Mouse (Mus musculus) liver, postnatal 0 days (tissue): ENCODE measurements around the gene Efna5. TPM values are rescaled to one million over a fixed set of nuclear protein-coding genes. Genes with fewer than 3 reads are reported as not detected.

Experiments used
- ATAC-seq: fragments of 200-750 bp; cut with Nextera tagmentation; 2 replicates; pipeline ENCODE4 v1.8.0; 2017; ENCODE audit warnings: mild to moderate bottlenecking, moderate library complexity
- DNase-seq: peaks from one replicate; pipeline ENCODE4 v3.0.0-alpha.2; 2016
- H3K27ac ChIP-seq: fragments of 300-500 bp; sonication (generic); 2 replicates; pipeline ENCODE4 v1.5.1; 2014; ENCODE audit warnings: antibody characterized with exemption, moderate library complexity, mild to moderate bottlenecking, low read depth
- H3K27me3 ChIP-seq: fragments of 300-500 bp; sonication (generic); 2 replicates; pipeline ENCODE4 v1.6.1; 2014; ENCODE audit warnings: low read length, control low read depth, mixed read lengths; ENCODE audit not compliant: insufficient read depth
- H3K36me3 ChIP-seq: fragments of 300-500 bp; sonication (generic); replicated peaks from 2 replicates; pipeline ENCODE4 v1.6.1; 2014; ENCODE audit warnings: mild to moderate bottlenecking, control low read depth, low read length, moderate library complexity, mixed read lengths; ENCODE audit not compliant: insufficient read depth
- H3K4me1 ChIP-seq: fragments of 300-500 bp; sonication (generic); 2 replicates; pipeline ENCODE4 v1.6.1; 2014; ENCODE audit warnings: antibody characterized with exemption, mild to moderate bottlenecking, control low read depth; ENCODE audit not compliant: insufficient read depth
- H3K4me2 ChIP-seq: fragments of 300-500 bp; sonication (generic); 2 replicates; pipeline ENCODE4 v1.6.1; 2014; ENCODE audit warnings: low read depth, mild to moderate bottlenecking, low read length, moderate library complexity, mixed read lengths
- H3K4me3 ChIP-seq: fragments of 300-500 bp; sonication (generic); 2 replicates; pipeline ENCODE4 v1.5.1; 2014; ENCODE audit warnings: low read depth, low read length
- H3K9ac ChIP-seq: fragments of 300-500 bp; sonication (generic); replicated peaks from 2 replicates; pipeline ENCODE4 v1.6.1; 2014; ENCODE audit warnings: mild to moderate bottlenecking, moderate library complexity
- H3K9me3 ChIP-seq: fragments of 300-500 bp; sonication (generic); 2 replicates; pipeline ENCODE4 v1.6.1; 2016; ENCODE audit warnings: mild to moderate bottlenecking, control low read depth, low read length, mixed read lengths
- CTCF ChIP-seq: sonication (generic); IDR thresholded peaks from 2 replicates; pipeline ENCODE4 v1.5.1; 2016; ENCODE audit warnings: antibody characterized with exemption, low read depth
- EP300 ChIP-seq: IDR thresholded peaks from 2 replicates; pipeline ENCODE4 v1.6.1; 2016; ENCODE audit warnings: antibody characterized with exemption, low read depth, mild to moderate bottlenecking
- WGBS: fragments of 180-500 bp; shearing (Covaris S2); extraction: QIAGEN DNeasy Blood & Tissue Kit; methylation state at CpG from one replicate; pipeline ENCODE4 v1.1.7; 2014; ENCODE audit not compliant: insufficient replicate concordance; 5-methylcytosine and 5-hydroxymethylcytosine counted together
- polyA plus RNA-seq: library from polyadenylated mRNA; unstranded; fragments of >200 nt; fragmentation: Nextera tagmentation; extraction: Ambion mirVana; gene quantifications from 2 replicates; pipeline ENCODE4 v1.2.1, GENCODE M21; 2015

Efna5 gene
- polyA plus RNA-seq, 1 experiment from 2014 or later = 3.0 TPM

DNA sequence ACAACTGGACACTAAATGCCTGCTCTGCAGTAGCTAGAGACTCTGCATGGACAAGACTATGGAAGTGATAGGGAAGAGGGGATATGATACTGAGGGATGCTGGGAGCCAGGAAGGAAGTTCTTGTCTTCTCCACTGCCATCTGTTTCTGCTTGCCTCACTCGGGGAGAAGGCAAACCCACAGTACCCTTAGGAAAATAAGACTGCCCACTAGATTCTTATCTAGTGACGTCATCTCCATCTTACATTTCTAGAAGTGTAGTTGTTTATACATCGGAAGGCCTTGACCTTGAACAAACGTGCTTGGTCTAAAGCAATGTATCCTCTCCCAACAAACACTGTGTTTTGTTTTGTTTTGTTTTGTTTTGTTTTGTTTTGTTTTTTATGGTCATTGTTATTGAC is 116.0 kb downstream of the Efna5 start:
- no peaks in the 10 kb centered on the region for H3K9me3 ChIP-seq
- H3K27ac ChIP-seq = no peak overlapping the region
- DNase-seq = no peak
- no peak for ATAC-seq
- H3K27me3 ChIP-seq = no peaks in the 10 kb centered on the region
- 53% methylated on average over 4 of the region's 4 CpGs for WGBS
- H3K4me3 ChIP-seq = no peak overlapping the region
- no peak for TF ChIP-seq EP300
- TF ChIP-seq CTCF = no peak
- H3K4me1 ChIP-seq = no peaks in the 10 kb centered on the region
- H3K4me2 ChIP-seq = no peak overlapping the region
- no peak overlapping the region for H3K9ac ChIP-seq
- H3K36me3 ChIP-seq = no peaks in the 10 kb centered on the region

DNA sequence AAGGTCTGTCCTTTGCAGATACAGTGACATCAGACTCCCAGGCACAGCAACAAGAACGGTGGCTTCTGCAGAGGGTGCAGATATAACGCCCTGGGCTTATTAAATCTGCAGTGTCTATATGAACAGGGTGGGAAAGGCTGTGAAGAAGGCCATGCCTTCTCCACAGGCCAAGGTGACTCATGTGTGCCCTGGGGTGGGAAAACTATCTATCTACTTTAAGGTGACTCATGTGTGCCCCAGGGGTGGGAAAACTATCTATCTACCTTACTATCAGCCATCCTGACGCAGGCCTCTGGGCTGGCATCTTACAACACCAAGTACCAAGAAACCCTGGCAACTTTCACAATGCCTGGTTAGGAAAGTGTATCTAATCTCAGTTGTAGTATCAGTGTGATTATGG is 124.2 kb downstream of the Efna5 start:
- WGBS = 67% methylated on average over 3 of the region's 3 CpGs
- no peak for TF ChIP-seq EP300
- TF ChIP-seq CTCF = no peak
- Histone ChIP-seq H3K27ac (no peak overlapping the region), H3K4me1 (0 out of 2 replicates have a peak, but pooled peaks cover 3% of the 10 kb centered on the region), H3K27me3 (no peaks in the 10 kb centered on the region), H3K4me2 (no peak overlapping the region), H3K9ac (no peak overlapping the region), H3K36me3 (no peaks in the 10 kb centered on the region), H3K9me3 (no peaks in the 10 kb centered on the region), H3K4me3 (no peak overlapping the region)
- ATAC-seq (no peak), DNase-seq (no peak)

DNA sequence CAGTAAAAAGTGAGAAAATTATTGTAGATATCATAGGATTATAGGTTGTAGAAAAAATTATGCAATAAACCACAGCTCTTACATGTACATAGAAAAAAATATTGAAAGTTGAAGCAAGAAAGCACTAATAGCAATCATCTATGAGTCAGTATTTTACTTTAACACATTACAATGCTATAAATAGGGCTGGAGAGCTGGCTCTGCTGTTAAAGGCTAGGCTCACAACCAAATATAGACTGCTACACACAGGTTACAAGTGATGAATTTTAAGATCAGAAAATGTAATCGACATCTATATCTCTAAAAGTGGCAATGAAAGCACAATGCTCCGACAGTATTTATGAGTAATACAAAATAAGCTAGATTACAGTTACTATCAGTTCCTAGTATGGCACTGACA is 125.5 kb downstream of the Efna5 start:
- no peak for ATAC-seq
- WGBS = 83% methylated on average over 2 of the region's 2 CpGs
- H3K4me2 ChIP-seq = no peak overlapping the region

DNA sequence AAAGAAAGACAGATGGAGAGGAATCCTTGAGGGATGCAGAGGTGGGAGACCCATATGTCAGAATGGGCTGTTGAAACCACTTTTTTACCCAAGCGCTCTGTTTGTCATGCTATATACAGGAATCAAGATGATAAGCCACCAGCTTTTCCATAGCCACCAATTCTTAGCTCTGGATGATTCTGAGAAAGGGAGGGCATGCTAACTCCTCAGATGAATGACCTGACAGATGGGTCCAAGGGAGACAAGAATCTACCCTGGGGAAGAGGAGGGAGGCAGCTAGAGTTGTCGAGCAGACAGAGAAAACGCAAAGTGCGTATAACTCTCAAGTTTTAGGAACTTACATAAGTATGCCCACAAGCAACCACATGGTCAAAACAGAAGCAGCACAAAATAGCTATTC is 126.5 kb downstream of the Efna5 start:
- H3K36me3 ChIP-seq = no peaks in the 10 kb centered on the region
- no peak overlapping the region for H3K4me2 ChIP-seq
- H3K27me3 ChIP-seq = no peaks in the 10 kb centered on the region
- H3K9me3 ChIP-seq = no peaks in the 10 kb centered on the region
- no peak for ATAC-seq
- no peak overlapping the region for H3K9ac ChIP-seq
- TF ChIP-seq EP300 (no peak), CTCF (no peak)
- no peak overlapping the region for H3K27ac ChIP-seq
- 63% methylated on average over 4 of the region's 4 CpGs for WGBS
- no peak overlapping the region for H3K4me3 ChIP-seq
- H3K4me1 ChIP-seq = peaks cover 10% of the 10 kb centered on the region; the same call in 1 of the 2 replicates
- no peak for DNase-seq

More for the DNA sequence above, 125.5 kb downstream of the Efna5 start:
- Histone ChIP-seq H3K36me3 (no peaks in the 10 kb centered on the region), H3K4me3 (no peak overlapping the region), H3K27me3 (no peaks in the 10 kb centered on the region), H3K9ac (no peak overlapping the region), H3K9me3 (no peaks in the 10 kb centered on the region), H3K4me1 (peaks cover 4% of the 10 kb centered on the region; the same call in 1 of the 2 replicates), H3K27ac (no peak overlapping the region)
- no peak for TF ChIP-seq EP300
- no peak for TF ChIP-seq CTCF
- no peak for DNase-seq

DNA sequence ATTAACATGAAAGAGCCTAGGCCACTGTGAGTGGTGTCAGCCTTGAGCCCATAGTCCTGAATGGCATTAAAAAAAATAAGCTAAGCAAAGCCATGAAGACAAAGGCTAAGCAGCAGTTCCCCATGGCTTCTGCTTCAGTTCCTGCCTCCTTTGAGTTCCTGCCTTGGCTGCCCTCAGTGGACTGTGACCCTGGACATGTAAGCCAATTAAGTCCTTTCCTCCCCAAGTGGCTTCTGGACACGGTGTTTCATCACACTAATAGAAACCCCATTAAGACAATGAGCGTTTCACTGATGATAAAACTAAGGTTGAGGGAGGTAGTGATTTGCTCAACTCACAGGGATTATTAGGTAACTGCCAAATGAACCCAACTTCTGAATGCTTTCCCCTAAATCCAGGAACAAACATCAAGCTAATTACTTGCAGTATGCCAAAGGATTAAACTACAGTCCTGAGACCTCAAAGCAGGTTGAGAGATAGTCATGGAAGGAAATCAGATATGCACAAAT is 128.7 kb downstream of the Efna5 start:
- Histone ChIP-seq H3K4me2 (no peak overlapping the region), H3K9ac (no peak overlapping the region), H3K36me3 (no peaks in the 10 kb centered on the region), H3K27me3 (no peaks in the 10 kb centered on the region), H3K9me3 (no peaks in the 10 kb centered on the region), H3K27ac (no peak overlapping the region), H3K4me1 (peaks cover 10% of the 10 kb centered on the region; the same call in 1 of the 2 replicates), H3K4me3 (no peak overlapping the region)
- DNase-seq = no peak
- ATAC-seq = no peak
- TF ChIP-seq CTCF (no peak), EP300 (no peak)
- 38% methylated on average over 2 of the region's 2 CpGs for WGBS

- Histone ChIP-seq H3K27me3 (no peaks in the 10 kb centered on the region), H3K9ac (no peak overlapping the region), H3K36me3 (no peaks in the 10 kb centered on the region), H3K4me1 (peaks cover 10% of the 10 kb centered on the region; the same call in 1 of the 2 replicates), H3K27ac (no peak overlapping the region), H3K9me3 (no peaks in the 10 kb centered on the region), H3K4me2 (no peak overlapping the region), H3K4me3 (no peak overlapping the region)
- WGBS = 46% methylated on average over 3 of the region's 3 CpGs
- DNase-seq (no peak), ATAC-seq (no peak)
- no peak for TF ChIP-seq CTCF
- no peak for TF ChIP-seq EP300
These were observed 130.5 kb downstream of the Efna5 start for GRCm38 (mm10) chr17:62750647-62751046.
